Mouse (Mus musculus): ENCODE measurements around the gene Tac4.

The Tac4 gene

DNA sequence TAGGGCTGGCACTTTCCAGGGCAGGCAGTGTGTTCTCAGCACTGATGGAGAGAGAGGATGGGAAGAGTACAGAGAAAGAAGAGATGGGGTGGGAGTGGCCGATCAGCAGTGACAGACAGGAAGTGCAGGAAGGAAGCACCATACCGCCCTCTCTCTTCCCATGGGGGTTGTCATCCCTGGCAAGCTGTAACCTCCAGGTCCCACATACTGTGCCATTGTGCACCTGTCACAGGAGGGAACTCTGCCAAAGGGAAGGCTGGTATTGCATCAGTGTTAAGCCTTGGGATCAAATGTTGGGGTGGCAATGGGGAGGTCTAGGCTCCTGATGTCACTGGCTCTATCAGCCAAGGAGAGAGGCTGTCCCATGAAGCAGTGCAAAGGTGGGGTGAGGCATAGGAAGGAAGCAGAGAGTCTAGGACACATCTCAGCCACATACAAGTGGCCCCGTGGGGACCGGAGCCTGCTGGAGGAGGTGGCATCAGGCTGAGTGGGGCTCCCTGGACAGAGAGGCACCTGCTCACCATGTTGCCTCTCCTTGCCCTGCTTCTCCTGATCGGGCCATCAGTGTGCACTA lies at the start of gene Tac4:
TSS of gene Tac4 (plus strand) at position 352 of the 574 bp plus-strand sequence.
- DNase-seq (ENCODE audit: low spot score): no peak

DNA sequence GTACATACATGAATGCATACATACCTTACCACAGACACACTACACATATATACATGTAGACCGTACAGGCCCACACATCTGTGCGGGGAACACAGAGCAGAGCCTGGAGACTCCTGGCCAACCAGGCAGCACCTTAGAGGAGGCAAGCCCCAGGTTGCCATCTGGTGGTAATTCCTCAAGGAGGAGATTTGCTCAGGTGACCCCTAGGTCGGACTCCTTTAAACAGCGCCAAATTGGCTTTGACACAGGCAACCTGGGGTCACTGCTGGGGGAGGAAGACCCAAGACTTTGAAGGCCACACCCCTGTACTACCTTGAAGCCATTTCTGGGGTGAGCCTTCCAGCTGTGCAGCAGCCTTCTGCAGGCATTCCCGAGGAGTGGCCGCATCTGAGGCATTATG lies 47.7 kb upstream of the Tac4 start:
- DNase-seq (ENCODE audit: low spot score): no peak

DNA sequence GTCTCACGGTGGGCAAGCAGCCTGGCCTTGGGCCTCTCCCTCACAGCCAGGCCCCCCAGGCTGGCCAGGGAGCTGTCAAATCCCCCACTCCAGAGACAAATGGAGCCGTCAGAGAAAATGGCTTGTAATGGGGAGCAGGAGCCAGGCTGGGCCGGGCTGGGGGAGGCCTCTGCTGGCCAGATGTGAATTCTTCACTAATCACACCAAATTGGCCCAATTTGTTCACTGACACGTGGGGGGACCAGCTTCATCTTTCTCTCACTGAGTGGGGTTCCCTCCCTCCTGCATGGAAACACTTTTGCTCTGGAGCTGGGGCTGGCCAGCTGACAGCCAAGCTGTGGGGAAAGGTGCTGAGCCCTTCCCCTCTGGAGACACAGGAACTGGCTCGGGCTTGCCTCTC lies 47.0 kb upstream of the Tac4 start:
- no peak for DNase-seq (ENCODE audit: low spot score)

DNA sequence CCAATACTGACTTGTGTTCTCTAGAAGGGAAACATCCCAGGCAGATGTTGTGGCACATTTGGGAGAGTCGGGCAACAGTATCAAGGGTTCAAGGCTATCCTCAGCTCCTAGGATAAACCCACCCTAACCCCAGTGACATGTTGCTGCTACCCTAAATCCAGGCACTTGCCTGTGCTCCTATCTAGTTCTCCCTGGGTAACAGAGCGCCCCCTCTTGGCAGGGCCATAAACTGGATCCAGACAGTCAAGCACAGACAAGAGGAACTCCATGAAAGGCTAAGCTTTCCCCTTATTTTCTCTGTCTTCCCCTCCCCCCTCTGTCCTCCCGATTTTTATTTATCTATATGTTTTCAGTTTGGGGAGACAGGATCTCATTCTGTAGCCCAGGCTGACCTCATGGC lies 45.1 kb upstream of the Tac4 start:
- DNase-seq (ENCODE audit: low spot score): no peak

DNA sequence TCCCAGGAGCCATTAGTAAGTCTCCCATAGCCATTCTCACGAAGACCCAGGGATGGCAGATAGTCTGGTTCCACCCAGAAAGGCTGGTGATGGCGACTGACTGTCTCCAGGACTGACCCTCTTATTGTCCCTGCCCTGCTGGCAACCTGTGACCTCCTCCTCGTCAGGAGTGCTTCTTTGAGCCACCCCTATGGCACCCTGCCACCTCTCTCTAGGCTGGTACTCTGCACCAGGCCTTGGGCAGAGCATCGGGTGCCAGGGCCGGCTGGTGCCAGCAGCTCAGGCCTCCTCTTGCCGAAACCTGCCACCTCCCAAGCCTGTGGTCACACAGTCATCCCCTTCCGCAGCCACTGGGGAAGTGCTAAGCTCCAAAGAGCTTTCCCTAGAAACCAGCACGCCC lies 42.2 kb upstream of the Tac4 start:
- no peak for DNase-seq (ENCODE audit: low spot score)

DNA sequence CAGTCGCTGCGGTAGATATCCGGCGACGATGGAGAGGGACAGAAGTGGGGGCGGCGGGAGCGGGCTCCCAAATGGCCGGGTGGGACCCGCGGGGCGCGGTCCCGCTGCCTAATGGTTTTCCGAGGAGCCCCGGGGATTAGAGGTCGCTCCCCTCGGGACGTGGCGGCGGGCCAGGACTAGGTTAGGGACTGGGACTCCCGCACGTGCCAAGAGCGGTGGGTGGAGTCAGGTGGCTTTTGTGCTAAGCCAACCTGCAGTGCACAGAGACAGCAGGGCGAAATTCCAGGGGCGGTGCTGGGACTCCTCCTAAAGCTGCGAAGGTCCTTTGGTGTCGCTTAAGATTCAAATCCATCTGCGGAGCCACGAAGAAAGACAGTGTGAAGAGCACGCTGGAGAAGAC lies 37.9 kb upstream of the Tac4 start:
- DNase-seq (ENCODE audit: low spot score): no peak

DNA sequence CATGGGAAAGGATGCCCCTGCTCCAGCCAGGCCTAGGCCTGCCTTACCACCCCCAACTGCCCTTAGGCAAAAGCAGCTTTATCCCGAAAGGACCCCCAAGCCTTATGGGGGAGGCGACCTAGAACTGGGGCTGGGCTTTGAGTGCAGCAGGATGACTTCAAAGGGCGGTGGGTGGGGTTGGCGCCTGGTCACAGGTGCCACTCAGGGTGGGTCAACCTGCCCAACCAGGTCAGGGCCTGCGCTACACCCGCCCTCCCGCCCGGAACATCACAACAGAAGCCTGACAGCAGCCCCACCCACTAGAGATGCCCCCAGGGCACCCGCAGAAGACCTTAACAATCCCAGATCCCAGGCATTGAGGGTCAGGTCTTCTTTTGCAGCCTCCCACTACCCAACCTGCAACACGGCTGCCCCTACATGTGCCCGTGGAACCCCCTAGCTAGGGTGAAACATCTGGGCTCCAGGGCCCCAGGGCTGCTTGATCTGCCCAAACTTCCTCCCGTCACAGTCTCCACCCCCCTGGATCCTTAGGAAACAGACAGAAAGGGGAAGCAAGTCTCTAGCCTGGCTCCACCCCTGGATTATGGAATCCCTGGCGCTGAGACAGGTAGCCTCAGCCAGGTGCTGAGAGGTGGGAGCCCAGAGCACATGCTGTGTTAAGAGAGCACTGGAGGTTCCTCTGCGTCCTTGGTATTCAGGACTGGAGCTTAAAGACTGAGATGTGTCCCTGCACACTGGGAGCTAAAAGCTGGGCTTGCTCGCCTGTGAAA lies 37.0 kb upstream of the Tac4 start:
- DNase-seq (ENCODE audit: low spot score): no peak

DNA sequence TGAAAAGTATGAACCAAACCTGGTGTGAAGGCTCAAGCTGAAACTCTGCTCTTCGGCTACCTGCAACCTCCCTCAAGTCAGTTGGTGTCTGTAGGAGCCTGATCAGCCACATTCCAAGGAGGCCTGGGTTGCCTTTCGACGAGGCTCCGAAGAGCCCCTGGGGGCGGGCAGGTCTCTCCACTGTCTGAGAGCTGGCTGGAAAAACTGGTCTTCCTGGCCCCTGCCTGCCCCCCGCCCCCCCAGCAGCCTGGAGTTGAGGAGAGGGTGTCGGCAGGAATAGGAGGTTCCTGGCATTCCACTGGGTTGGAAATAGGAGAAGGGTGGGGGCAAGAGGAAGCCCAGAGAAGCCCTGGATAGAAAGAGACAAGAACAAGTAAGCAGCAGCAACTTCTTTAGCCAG lies 35.9 kb upstream of the Tac4 start:
- no peak for DNase-seq (ENCODE audit: low spot score)

DNA sequence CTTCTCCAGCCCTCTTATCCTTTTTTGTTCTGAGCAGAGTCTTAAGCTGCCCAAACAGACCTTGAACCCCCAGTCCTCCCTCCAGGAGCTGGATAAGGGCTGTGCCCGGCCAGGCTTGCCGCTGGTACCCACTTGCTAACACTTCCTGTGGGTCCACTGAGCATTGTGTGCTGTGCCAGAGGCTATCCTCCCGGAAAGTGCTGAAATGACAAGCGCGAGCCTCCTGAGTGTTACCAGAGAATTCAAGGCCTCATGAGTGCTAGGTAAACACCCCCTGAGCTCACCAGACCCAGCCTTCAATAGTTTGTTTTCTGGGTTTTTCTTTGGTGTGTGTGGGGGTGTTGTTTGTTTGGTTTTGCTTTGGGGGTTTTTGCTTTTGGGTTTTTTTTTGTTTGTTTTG lies 33.9 kb upstream of the Tac4 start:
- DNase-seq (ENCODE audit: low spot score): no peak

DNA sequence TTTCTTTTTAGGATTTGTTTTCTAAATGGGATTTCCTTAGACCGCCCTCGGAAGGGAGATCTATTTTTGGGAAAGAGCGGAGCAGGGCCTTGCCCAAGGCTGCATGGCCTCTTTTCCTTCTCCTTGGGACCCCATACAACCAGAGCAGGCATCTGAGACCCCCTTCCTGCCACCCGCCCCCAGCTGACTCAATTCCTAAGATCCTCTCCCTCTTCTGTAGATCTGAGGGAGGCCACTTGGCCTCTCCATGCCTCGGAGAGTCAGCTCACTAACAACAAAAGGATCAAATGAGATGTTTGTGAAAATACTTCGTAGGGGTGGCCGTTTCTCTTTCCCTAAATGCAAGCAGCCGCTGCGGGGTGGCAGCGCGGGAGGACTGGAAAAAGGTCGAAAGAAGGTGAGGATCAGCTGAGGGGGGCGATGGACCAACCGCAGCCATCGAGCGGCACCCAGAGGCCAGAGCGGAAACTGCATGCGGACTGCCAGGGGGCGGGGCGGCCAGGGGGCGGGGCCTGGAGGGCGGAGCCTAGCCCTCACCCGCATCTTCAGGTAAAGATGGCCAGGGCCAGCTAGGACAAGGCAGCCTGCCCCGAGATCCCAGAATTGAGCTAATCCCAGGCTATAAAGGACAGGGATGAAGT lies 29.5 kb upstream of the Tac4 start:
- DNase-seq (ENCODE audit: low spot score): peak; percentile 70

DNA sequence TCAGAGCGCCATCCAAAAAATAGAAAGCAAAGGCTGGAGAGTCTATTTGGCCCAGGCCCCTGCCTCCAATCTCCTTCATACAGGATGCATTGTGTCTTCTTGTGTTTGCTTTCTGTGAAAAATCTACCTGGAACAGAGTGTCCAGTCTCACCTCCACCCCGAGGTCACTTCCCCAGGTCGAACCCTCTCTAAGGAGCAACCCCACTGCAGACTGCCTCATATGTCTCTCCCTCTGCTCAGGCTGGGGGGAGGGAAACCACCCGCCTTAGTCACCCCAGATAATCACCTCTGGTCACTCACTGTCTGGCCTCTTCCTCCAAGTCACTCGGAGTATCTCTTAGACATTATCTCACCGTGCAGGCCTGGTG lies 29.0 kb upstream of the Tac4 start:
- no peak for DNase-seq (ENCODE audit: low spot score)

DNA sequence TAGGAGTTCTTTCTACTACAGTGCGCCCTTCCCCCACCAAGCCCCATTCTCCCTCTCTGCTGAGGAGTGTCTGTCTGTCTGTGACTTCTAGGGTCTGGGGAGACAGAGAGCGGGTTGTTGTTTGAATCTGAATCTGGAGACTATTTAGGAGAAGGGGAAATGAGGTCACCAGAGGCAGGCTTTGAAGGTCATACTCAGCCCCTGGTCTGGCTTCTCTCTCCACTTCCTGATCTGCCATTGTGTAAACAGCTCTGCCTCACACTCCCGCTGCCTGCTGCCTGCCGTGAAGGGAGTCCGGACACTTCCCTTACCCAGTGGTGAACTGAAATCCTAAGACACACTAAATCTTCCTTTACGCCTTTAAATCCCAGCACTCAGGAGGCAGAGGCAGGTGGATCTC lies 22.9 kb upstream of the Tac4 start:
- no peak for DNase-seq (ENCODE audit: low spot score)

DNA sequence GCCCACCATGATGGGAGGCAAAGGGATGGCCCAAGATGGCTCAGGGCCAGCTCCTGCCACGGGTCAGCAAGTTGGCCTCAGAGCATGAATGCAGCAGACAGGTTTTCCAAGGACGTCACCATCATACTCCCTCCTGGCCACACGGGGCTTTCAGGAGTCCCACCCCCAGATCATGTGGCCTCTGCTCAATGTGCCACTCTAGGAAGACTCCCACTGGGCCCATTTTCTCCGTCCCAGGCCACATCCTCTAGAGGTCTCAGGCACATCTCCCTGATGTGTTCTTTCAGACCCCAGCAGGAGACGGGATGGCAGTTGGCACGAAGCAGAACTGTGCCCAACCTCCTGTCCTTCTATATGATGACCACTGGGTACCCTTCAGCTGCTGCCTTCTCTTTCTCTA lies 18.7 kb upstream of the Tac4 start:
- DNase-seq (ENCODE audit: low spot score): no peak

DNA sequence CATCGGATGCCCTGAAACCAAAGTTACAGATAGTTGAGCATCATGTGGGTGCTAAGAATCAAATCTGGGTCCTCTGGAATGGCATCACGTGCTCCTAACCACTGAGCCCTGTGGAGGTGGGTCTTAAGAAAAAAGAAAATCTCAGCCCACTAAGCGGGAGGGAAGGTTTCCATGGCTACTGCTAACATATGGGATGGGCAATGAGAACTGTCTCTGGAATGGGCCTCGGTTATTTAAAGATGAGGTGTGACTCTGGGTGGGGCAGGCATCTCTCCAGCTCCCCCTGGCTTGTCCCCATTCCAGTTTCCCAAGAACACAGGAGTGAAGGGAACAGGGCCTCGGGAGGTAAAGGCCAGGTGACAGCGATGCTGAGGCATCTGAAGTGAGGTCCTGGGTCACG lies 15.9 kb upstream of the Tac4 start:
- no peak for DNase-seq (ENCODE audit: low spot score)

DNA sequence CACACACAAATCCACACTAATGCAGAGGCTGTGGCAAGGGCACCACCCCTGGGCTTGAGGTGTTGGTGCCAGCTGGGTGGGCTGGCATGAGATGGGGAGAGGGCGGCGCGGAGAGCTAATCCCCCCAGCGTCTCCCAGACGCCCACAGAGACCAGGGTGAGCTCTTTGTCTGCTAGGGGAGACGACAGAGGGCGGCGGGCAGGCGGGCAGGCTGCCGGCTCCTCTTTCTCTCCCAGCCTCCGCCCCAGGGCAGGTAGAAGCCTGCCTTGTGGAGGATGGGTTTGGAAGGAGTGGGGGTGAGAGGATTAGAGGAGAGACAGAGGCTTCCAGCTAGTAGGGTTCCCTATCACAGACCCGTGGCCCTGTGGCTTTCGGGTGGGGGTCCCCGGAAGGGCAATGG lies 14.3 kb upstream of the Tac4 start:
- DNase-seq (ENCODE audit: low spot score): no peak

DNA sequence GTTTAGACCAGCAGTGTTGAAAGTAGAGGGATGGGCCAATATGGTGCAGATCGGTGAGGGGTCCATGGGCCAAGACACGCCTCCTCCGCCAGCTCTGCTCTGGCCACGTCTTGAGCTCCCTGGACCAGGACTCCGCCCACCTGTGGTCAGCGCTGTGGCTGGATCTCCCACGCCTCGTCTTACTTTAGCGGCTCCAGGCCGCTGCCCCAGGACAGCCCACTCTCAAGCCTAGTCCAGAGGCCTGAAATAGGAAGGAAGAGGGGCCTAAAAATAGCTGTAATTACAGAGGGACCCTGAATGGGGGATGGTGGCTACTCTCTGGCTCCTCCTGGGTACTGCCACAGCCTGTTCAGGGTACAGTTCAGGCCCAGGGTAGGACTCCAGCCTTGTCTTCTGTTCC lies 11.2 kb upstream of the Tac4 start:
- no peak for DNase-seq (ENCODE audit: low spot score)

DNA sequence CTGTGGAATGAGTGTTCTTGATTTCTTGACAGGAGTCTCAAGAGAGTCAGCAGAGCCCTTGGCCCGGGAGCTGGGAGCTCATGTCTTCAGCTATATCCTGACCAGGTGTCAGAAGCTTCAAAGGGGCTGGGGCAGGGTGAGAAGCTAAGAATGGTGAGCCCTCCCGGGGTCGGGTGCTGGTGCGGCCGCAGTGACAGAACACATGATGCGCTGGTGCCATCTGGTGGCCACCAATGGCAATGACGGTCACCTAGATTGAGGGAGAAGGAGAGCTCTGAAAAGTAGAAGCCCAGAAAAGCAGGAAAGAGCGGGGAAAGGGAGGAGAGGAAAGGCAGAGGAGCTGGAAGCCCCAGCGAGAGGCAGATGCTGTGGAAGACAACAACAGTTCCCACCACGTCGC lies 10.0 kb upstream of the Tac4 start:
- DNase-seq (ENCODE audit: low spot score): peak; percentile 69

DNA sequence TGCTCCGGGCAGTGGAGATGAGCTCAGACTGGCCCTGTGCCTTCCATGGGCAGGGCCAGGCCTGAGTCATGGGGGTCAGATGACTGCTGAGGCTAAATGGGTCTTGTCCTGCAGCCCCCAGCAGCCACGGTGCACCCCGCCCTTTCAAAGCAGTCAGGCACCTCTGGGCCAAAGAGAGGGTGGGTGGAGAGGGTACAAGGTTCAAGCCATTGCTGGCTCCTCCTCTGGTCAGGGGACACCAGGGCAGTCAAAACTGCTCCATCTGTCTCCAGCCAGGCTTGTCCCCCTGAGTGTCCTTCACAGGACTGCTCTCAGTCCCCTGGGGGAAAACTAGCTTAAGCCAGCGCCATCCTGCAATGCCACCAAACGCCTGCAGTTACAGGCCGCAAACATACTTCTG lies 9.2 kb upstream of the Tac4 start:
- no peak for DNase-seq (ENCODE audit: low spot score)

DNA sequence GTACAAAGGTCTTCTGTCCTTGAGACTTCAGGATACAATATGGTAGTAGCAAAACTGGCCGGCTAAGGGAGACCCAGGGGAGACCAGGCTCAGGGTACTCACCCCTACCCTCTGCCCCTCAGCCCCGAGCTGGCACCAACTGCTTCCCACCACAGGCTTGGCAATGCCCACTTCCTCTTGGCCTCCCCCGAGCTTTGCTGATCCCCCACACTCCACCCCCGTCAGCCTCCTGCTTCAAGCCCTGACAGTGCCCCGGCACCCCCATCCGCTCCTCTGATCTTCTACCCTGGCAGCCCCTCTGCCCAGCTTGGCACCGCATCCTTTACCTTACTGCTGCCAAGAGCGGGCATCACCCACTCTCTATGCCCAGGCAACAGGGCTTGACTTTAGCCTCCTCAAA lies 7.2 kb upstream of the Tac4 start:
- DNase-seq (ENCODE audit: low spot score): no peak

DNA sequence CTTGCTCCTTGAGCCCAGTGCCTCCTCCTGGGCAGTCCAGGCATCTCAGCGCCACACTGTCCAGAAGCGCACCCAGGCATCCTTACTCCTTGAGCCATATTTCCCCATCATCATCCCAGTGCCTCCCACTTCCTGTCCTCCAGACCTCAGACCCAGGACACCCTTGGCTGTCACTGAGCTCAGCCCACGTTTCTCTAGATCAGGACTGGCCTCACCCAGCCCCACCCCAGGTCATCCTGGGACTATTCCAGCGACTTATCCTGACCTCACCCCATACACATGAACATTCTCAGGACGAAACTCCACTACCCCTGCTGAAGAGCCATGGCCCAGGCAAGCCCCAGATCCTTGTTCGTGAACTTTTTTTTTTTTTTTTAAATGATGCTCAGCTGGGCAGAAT lies 5.6 kb upstream of the Tac4 start:
- no peak for DNase-seq (ENCODE audit: low spot score)

DNA sequence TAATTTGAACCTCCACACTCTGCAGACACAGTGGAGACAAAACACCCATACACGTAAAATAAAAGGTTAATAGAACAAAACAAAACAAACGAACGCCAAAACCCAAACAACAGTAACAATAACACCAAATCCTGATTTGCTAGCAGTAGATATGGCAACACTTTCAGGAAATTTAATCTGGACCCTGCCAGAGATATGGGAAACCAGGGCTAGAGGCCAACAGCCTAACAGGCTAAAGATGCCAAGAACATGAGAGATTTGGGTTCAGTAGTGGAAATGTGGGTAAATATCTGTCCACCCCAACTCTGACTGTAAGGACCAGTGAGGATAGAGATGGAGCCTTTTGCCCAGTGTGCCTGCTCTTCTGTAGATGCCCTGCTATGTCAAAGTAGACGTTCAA lies 3.4 kb upstream of the Tac4 start:
- no peak for DNase-seq (ENCODE audit: low spot score)

DNA sequence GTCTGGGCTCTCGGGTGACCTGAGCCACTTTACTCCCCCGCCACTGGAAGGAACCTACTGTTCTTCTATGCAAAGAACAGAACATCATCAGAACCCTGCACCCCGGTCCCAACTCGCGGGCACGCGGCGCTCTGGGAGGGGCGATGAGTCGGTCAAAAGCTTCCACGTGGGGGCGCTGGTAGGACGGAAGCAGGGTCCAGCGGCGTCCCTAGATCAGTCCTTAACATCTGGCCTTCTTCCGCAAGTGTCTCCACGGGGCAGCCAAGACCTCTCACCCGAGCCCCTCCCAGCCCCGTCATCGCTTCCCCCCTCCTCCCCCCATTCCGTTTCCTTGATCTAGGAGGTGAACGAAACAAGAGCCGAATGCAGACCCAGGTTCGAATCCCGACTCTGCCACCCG lies 2.8 kb upstream of the Tac4 start:
- DNase-seq (ENCODE audit: low spot score): peak; percentile 73

DNA sequence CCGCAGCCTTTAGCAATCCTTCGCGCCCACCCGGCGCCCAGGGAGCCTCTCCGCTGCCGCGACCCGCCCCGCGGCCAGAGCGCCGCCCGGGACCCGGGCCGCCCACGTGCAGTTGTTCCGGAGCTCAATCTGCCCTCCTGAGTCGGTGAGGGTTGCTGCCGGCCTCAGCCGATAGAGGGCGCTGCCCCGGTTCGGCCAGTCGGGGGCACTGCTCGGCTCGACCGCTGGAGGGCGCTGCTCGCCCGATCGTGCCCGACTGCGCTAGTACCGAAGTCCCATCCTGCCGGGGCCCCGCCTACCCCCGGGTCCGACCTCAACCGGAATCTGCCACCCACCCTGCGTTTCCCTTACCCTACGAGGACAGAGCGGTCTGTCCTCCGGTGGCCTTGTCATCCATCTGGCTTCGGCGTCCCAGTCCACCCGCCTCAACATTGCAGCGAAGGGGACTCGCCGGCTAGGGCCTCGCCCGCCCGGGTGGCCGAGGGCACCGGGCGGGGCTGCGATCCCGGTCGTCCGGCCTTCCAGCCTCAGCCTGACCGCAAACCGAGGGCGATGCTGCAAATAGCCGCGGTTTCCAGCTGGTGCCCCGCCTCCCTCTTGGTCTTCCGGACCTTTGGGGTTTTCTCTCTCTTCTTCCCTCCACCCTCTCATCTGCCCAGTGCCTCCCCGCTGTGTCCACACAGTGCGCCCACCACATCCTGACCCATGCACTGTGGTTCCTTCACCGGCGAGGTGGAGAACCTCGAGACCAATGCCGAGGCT lies 2.1 kb upstream of the Tac4 start:
- DNase-seq (ENCODE audit: low spot score): peak; percentile 93
